Mouse (Mus musculus) heart, postnatal 0 days (tissue): ENCODE measurements around the gene Zmynd12.

Experiments
- CTCF ChIP-seq: IDR thresholded peaks from 2 replicates; pipeline ENCODE4 v1.5.1; 2016; ENCODE audit warnings: antibody characterized with exemption, control low read depth, low read depth
- EP300 ChIP-seq: IDR thresholded peaks from 2 replicates; pipeline ENCODE4 v1.6.1; 2016; ENCODE audit warnings: antibody characterized with exemption, low read depth

DNA sequence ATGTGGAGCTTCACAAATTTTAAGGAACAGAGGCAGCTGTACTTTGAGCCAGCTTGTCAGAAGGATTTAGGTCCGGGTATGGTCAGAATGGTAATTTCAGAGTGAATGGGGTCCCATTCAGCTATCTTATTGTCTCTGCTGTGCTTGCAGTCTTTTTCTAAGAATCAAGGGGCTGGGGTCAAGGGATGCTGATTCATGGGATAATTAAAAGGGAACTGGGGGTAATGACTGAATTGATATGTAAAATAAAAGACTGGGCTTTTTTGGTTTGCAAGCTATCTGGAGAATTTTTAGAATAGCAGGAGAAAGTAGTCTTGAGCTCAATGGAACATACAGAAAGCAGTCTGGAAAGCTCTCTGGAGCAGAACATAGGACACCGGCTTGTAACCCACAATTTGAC is 19.2 kb upstream of the Zmynd12 start:
- TF ChIP-seq CTCF (no peak), EP300 (no peak)
